Mouse (Mus musculus) forelimb bud, embryonic 11.5 days (tissue): Measurements from ENCODE around the gene Zmynd10.

Experiments
- DNase-seq: peaks from one replicate; pipeline ENCODE4 v3.0.0-alpha.2; 2012; ENCODE audit warnings: low read depth, low spot score

Gene Zmynd10

GRCm38 (mm10) chr9:107579023-107579900, 32.2 kb downstream of the Zmynd10 start:
- DNase-seq = no peak

- peak; percentile 77 for DNase-seq
Measured at GRCm38 (mm10) chr9:107580501-107581317, 33.6 kb downstream of the Zmynd10 start, which contains the start of gene Hyal3. Hyal3 (plus strand) TSS chr9:107580818.

GRCm38 (mm10) chr9:107581584-107581983, 34.5 kb downstream of the Zmynd10 start:
- DNase-seq = no peak

GRCm38 (mm10) chr9:107582509-107583062, 35.5 kb downstream of the Zmynd10 start:
- no peak for DNase-seq

- DNase-seq = no peak
Measured at GRCm38 (mm10) chr9:107583174-107583573, 36.1 kb downstream of the Zmynd10 start.

- no peak for DNase-seq
Measured at GRCm38 (mm10) chr9:107586504-107586903, 39.4 kb downstream of the Zmynd10 start.

- DNase-seq = peak; percentile 97
Measured at GRCm38 (mm10) chr9:107586974-107587832, 40.1 kb downstream of the Zmynd10 start, which contains the start of gene Ifrd2. Ifrd2 (plus strand) TSS chr9:107587642.

GRCm38 (mm10) chr9:107587833-107588639, 40.9 kb downstream of the Zmynd10 start:
- DNase-seq = no peak

GRCm38 (mm10) chr9:107590058-107590772, 43.1 kb downstream of the Zmynd10 start:
- no peak for DNase-seq

- DNase-seq = no peak
Measured at GRCm38 (mm10) chr9:107590773-107591060, 43.6 kb downstream of the Zmynd10 start.

GRCm38 (mm10) chr9:107593101-107593976, 46.2 kb downstream of the Zmynd10 start:
- no peak for DNase-seq

- DNase-seq = no peak
Measured at GRCm38 (mm10) chr9:107594281-107595062, 47.4 kb downstream of the Zmynd10 start.

GRCm38 (mm10) chr9:107596619-107597569, 49.8 kb downstream of the Zmynd10 start:
- DNase-seq = no peak

GRCm38 (mm10) chr9:107598385-107598784, 51.3 kb downstream of the Zmynd10 start:
- DNase-seq = no peak

- no peak for DNase-seq
Measured at GRCm38 (mm10) chr9:107599433-107599832, 52.3 kb downstream of the Zmynd10 start.

- no peak for DNase-seq
Measured at GRCm38 (mm10) chr9:107599842-107600241, 52.7 kb downstream of the Zmynd10 start.

GRCm38 (mm10) chr9:107600745-107601144, 53.6 kb downstream of the Zmynd10 start:
- DNase-seq = no peak
